Mouse (Mus musculus) v-Abl transformed pro-B cells (cell line): Measurements from ENCODE around the gene Mmgt2.

Source experiments
- in situ Hi-C, 2 experiments: fragments of 400-800 bp; cut with MboI; formaldehyde crosslinking; loops; one replicate each; pipeline ENCODE4 v1.15.1; 2025; ENCODE audit not compliant: unreplicated experiment in 2 of 2

The Mmgt2 gene

DNA sequence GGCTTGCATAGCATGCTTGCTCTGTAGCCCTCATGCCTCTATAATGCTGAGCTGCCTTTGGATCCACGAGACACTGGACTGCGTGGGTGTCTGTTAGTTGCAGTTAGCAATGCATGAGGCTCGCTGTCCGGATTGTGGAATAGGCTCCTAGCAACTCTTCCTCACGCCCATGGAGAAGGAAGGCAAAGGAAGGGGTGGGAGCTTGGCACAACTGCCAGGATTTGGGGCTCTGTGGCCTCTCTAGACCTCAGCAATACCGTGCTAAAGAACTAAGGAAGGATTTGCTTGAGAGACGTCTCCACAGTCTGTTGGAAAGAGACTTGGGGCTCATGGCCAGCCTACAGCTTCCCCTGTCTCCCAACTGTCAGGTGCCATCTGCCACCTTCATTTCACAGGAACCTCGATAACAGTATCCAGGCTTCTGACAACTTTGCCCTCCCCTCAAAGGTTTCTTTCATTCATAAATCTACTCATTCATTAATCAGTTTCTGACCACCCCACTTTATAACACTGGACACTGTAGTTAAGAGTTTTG lies 33.5 kb upstream of the Mmgt2 start:
- in situ Hi-C loops, result loop anchor here (5.0 to 25.0 kb wide), 3 partner anchors 32 to 522 kb away; partner anchors contain the start of genes Lrrc75a (in 1 of the 2), Mmgt2 (in 1 of the 2) and Pmp22 (in 1 of the 2)

GRCm38 (mm10) chr11:62615456-62615855 lies 33.0 kb upstream of the Mmgt2 start:
- in situ Hi-C loops, result loop anchor here in 1 of 2 experiments (25.0 kb wide), 1 partner anchor 522 kb away; the partner anchor contains the start of gene Pmp22

GRCm38 (mm10) chr11:62621079-62621478 lies 27.4 kb upstream of the Mmgt2 start:
- in situ Hi-C loops, result loop anchor here in 1 of 2 experiments (25.0 kb wide), 1 partner anchor 516 kb away; the partner anchor contains the start of gene Pmp22

DNA sequence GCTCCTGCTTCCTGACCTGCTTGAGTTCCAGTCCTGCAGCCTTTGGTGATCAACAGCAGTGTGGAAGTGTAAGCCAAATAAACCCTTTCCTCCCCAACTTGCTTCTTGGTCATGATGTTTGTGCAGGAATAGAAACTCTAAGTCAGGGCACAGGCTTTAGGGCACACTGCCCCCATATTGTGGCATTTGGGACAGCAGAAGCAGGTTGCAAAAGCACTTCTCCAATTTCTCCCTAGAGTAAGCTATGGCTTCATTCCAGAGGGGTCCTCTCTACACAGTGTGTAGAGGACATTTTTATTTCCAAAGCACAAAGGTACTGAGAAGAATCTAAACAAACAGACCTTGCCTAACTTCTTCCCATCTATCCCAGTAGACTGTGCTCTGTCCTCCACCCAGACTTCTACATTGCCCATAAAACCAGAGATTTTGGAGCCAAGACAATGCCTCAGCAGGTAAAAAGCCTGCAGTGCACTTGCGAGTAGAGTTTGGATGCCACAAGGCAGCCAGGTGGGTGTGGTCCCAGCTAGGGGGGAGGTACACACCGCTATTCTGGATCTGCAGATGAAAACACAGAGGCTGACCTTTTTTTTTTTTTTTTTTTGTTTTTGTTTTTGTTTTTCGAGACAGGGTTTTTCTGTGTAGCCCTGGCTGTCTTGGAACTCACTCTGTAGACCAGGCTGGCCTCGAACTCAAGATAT lies 26.7 kb upstream of the Mmgt2 start:
- in situ Hi-C loops, result loop anchor here in 1 of 2 experiments (25.0 kb wide), 1 partner anchor 516 kb away; the partner anchor contains the start of gene Pmp22

DNA sequence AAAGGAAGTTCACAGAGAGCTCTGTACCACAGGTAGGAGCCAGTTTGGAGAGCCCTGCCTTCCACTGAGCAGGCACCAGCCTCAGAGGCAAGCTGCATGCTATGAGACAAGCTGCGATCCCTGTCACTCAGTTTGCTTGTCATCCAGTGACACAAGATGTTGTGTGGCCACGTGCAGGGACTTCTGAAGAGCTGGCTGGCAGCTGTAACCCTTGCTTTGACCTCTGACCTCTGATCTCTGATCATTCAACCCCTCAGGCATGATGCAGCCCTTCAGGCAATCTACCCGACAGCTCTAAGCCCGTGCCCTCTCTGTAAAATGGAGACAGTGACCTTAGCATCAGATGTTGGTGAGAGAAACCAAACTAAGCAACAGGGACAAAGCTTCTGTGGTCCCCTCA lies 25.6 kb upstream of the Mmgt2 start:
- in situ Hi-C loops, result loop anchor here in 1 of 2 experiments (25.0 kb wide), 1 partner anchor 514 kb away; the partner anchor contains the start of gene Pmp22

DNA sequence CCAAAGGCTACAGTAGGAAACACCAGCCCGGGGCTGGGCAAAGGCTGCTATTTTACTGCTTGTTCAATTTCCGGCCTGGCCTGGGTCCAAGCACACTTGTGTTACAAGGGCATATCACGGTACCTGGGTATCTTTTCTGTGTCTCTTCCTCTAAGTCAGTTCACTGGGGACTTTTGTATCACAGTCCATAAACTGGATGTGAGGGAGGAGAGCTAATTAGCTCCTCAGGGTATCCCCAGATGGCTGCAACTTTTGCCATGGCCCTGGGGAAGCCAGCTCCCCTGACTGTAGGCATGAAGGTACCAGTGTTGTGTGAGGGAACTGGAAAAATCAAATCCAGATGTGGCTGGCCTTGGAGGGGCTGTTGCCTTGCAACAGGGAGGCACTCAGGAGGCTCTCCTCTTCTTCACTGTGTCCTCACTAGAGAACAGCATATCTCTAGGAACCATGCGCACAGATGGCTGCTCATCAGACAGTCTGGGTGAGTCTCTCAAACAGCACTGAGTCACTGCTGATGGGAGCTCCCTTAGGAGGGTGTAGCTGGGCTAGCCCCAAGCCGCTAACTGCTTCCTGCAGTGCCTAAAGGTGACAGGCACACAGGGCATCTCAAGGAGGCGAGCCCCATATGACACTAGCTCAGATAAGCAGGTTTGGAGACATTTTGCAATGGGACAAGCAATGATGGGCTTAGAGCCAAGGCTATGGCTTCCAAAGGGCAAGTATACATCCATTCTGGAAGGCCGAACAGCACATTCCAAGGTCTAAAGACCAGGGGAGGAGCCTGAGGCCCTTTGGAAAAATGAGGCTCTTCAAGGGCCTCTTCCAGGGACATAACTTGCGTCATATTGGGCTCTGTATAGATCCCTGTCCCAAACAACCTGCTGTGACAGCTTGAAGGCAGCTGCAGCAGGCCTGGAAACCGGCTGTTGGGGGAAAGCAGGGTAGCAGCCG lies 23.8 kb upstream of the Mmgt2 start:
- in situ Hi-C loops, result loop anchor here in 1 of 2 experiments (25.0 kb wide), 1 partner anchor 513 kb away; the partner anchor contains the start of gene Pmp22

- in situ Hi-C loops, result no loop called here
These were observed 18.9 kb upstream of the Mmgt2 start for GRCm38 (mm10) chr11:62629352-62630224.

- in situ Hi-C loops, result no loop called here
These were observed 18.1 kb upstream of the Mmgt2 start for GRCm38 (mm10) chr11:62630225-62630821.

- in situ Hi-C loops, result no loop called here
These were observed 17.3 kb upstream of the Mmgt2 start for GRCm38 (mm10) chr11:62631138-62631537.

- in situ Hi-C loops, result no loop called here
These were observed 13.1 kb upstream of the Mmgt2 start for GRCm38 (mm10) chr11:62635406-62635805.

GRCm38 (mm10) chr11:62636105-62636839 lies 12.2 kb upstream of the Mmgt2 start:
- in situ Hi-C loops, result no loop called here

DNA sequence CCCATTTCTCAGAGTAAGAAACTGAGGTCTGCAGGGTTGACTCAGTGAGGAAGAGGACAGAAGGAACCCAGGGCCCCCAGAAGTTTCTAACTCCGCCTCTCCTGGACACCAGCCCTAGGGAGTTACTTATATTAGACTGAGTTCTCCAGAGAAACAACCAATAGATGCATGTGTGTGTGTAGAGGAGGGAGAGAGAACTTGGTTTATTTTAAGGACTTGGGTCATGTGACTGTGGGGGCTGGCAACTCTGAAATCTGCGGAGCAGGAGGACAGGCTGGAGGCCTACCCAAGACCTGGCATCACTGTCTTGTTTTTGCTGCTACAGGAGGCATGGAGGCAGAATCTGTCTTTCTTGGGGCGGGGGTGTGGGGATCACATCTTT lies 11.6 kb upstream of the Mmgt2 start:
- in situ Hi-C loops, result no loop called here

- in situ Hi-C loops, result no loop called here
These were observed 11.1 kb upstream of the Mmgt2 start for GRCm38 (mm10) chr11:62637401-62637800.

DNA sequence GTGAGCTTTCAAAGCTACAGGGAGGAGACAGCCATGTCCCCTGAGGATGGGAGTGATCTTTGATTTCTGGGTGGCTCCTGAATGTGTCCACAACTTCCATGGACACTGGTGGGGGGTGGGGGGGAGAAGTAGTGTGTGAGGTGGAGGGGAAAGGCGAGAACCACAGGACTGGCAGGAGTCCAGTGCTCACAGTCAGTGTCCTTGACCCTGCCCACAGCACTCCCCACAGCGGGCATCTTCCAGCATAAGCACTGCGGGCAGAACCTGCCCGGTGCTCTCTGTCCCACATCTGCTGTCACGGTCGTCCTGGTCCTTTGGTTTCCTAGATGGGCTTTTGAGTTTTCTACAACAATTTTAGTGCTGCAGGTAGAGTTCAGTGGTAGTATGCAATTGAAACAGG lies 10.7 kb upstream of the Mmgt2 start:
- in situ Hi-C loops, result no loop called here

DNA sequence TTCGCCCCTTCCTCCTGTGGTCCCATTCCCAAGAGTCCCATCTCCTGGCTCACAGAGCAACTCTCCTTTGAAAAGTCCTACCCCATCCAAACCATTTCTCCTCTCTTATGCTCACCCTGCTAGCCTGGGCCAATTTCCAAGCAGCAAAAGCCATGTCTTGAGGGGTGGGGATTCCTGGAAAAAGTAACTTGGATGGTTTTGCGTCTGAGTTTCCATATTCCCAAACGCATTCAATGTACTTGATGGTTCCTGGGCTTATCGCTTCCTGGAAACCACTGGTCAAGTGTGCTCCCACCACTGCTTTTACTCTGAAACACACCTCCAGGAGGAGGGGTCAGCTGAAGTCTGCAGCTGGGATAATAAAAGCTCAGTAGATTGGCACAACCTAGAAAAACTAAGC lies 10.1 kb upstream of the Mmgt2 start:
- in situ Hi-C loops, result no loop called here

- in situ Hi-C loops, result no loop called here
These were observed 8.1 kb upstream of the Mmgt2 start for GRCm38 (mm10) chr11:62640378-62640777.

- in situ Hi-C loops, result no loop called here
These were observed 6.2 kb upstream of the Mmgt2 start for GRCm38 (mm10) chr11:62642023-62642844.
